Mouse (Mus musculus): Measurements from ENCODE around the gene Fhad1. TPM values are rescaled to one million over a fixed set of nuclear protein-coding genes. Genes with fewer than 3 reads are reported as not detected.
"Not testable (repeated sequence)": the region's sequence is repeated elsewhere in the genome, so short reads cannot be mapped to it uniquely, and the experiment has no call there.

The Fhad1 gene
- polyA plus RNA-seq (2017; shearing (Covaris generic)), result under 1 TPM in 1 of 2 experiments, not detected in 1; 0.85 TPM

GRCm38 (mm10) chr4:142014659-142015608, at the start of gene Fhad1:
TSS of gene Fhad1 (minus strand) at chr4:142015082.
- peak; percentile 76 for ATAC-seq

GRCm38 (mm10) chr4:142063057-142063534, 48.2 kb upstream of the Fhad1 start:
- ATAC-seq, result no peak

- ATAC-seq, result no peak
Observed at GRCm38 (mm10) chr4:142061485-142062240, 46.8 kb upstream of the Fhad1 start.

DNA sequence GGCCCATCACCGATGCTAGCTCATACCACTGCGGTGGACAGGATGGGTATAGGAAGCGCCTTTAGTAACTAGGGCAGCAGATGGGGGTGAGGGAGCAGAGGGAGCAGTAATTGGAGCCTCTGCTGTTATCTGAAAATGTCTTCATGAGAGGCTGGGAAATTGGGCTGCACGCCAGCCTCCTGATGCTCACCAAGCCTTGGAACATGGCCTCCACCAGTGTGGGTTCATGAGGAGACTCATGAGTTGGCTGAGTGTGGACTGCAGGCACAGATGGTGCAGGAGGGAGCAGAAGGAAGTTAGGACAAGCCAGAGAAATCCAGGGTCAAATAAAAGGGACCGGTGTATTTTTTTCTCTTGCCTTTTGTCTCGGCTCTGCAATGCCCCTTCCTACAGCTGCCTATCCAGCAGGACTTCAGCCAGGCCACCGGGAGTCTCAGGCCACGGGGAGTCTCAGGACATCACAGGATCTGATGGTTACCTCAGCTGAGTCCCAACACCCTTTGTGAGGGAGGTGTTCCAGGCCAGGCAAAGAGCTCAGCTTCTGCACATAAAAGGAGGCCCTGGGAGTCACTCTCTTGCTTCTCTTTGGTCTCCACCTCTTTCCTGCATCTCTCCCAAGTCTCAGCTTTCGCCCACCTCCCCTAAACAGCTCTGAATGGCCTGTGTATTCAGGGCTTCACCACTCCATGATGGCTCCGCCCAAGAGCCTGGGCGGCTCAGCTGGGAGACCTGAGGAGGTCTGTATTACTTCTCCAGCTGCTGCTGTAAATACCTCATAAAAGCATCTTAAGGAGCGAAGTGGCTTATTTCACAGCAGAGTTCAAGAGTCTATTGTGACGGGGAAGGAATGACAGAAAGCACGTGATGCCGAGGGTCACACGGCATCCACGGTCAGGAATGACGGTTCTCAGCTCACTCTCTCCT, 45.8 kb upstream of the Fhad1 start:
- no peak for ATAC-seq

- ATAC-seq, result no peak
Observed at GRCm38 (mm10) chr4:142059841-142060193, 44.9 kb upstream of the Fhad1 start.

DNA sequence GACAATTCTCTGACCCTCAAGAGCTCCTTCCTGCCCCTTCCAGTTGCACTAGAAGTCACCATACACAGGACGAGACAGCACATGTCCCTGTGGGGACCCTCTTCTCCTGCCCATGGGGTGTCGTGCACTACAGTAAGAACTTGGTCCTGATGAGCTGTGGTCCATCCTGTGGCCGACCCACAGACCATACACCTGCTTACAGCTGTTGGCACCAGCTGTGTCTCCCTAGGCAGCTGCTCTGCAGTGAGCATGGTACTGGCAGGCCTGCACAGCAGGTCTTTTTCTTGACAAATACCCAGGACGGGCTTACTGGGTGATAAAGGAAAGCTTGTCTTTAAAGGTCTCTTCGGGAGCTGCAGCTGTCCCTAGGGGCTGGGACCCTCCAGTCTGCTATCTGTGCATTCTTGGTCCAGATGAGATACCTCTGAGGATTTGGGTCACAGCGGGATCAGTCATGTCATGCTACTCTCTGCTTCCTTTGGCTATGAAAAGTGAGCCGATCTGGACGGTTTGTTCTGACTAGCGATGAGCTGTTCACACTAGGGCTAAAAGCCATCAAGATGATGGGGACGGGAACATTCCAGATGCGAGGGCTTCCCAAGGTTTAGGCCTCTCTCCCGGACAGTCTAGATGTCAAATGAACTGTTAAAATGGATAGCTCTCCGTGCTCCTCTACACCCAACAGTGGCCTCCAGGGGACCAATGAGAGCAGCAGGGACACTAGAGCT, 44.4 kb upstream of the Fhad1 start:
- ATAC-seq, result no peak

DNA sequence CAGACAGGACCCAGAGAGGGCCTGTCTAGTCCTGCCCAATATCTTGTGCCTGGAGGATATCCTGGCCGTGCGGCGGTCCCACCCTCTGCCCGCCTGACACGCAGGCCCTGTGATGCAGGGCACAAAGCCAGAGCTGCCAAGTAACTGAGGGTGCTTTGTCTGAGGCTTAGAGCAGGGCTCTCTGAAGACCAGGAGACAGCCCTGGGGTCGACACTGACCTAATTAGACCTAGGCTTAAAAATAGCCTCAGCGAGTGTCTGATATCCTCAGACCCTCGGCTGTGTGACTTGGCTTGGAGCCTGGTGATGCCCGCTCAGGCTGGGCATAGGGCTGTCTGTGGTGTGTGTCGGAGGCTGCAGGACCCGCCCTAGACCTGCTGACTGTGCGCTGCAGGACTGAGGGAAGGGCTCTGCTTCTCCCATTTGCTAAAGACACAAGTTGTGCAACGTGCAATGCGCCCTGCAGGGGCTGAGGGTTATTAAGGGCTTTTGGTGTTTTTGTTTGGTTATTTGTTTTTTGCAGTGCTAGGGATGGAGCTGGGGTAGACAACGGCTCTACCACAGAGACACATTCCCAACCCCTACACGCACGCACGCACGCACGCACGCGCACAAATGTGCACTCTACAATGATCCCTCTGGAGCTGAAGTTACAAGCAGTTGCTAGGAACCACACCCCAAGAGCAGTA, 42.8 kb upstream of the Fhad1 start:
- ATAC-seq, result no peak

DNA sequence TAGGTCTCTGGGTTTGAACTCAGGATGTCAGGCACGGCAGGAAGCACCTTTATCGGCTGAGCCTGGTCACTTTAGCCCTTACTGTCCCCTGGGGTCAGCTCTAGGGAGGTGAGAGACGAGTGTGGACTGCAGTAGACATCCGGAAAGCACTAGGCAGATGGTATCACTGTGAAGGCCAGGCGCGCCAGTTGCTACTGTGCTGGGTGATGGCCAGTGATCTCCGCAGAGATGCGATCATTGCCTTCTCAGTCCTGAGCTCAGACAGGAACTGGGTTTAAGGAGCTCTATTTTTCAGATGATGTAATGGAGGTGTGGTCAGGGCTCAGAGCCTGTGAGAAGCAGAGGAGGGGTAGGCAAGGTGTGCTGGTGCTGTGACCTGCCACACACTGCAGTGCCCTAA, 40.7 kb upstream of the Fhad1 start:
- ATAC-seq, result no peak

DNA sequence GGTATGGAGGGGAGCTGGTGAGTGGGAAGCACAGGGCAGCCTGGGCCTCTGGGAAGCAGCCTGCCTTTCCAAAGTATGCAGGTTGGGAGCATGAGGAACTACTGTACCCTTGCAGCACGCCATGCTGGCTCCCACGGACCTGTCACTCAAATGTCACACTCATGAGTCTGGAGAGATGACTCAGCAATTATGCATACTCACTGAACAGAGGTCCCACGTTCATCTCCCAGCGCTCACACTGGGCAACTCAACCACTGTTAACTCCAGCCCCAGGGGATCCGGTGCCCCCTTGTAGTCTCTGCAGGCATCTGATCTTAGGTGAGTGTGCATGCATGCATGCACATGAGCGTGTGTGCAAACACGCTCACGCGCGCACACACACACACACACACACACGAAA, 39.7 kb upstream of the Fhad1 start:
- ATAC-seq, result no peak

DNA sequence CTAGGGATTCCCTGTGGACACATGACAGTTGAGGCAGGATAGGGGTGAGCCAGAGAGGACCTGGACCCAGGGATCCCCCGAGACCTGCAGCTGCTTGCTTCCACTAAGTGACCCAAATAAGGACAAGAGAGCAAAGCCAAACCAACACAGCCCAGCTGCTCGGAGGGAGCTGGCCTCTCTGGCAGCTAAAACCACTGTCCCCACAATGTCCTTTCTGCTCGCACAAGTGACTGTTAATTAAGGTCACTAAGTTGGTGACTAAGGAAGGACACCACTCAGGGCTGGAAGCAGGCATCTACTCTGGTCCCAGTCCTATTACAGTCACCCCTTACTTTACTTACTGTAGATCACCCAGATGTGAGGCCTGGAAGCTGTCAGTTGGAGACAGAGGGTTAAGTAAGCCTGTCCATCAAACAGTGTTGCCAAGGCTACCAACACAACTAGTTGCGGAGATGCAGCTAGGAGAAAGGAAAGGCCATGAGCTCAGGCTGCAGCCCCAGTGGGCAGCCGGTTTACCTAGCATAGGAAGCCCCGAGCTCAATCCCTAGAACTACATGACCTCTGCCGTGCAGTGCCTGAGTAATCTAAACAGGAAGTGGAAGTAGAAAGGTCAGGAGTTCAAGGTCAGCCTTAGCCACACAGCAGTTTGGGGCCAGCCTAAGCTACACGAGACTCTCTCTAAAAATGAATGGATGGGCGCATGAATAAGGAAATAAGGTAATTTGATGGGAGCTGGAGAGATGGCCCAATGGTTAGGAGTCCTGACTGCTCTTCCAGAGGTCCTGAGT, 39.0 kb upstream of the Fhad1 start:
- ATAC-seq, result no peak

GRCm38 (mm10) chr4:142053261-142053660, 38.4 kb upstream of the Fhad1 start:
- ATAC-seq, result no peak

- no peak for ATAC-seq
Observed at GRCm38 (mm10) chr4:142052391-142053132, 37.7 kb upstream of the Fhad1 start.

DNA sequence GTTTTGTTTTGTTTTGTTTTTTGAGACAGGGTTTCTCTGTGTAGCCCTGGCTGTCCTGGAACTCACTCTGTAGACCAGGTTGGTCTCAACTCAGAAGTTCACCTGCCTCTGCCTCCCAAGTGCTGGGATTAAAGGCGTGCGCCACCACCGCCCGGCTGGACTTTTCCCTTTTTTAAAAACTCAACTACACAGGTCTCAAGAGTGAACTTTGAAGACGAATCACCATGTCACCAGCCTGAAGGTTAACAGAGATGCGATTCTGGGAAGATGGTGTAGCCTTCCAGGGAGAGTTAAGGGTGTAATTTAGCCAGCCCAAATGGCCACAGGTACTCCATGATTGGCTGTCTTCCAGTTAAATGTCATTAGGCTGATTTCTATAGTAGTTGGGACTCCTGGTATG, 37.0 kb upstream of the Fhad1 start:
- not testable (repeated sequence) for ATAC-seq

- no peak for ATAC-seq
Observed at GRCm38 (mm10) chr4:142049963-142050362, 35.1 kb upstream of the Fhad1 start.

DNA sequence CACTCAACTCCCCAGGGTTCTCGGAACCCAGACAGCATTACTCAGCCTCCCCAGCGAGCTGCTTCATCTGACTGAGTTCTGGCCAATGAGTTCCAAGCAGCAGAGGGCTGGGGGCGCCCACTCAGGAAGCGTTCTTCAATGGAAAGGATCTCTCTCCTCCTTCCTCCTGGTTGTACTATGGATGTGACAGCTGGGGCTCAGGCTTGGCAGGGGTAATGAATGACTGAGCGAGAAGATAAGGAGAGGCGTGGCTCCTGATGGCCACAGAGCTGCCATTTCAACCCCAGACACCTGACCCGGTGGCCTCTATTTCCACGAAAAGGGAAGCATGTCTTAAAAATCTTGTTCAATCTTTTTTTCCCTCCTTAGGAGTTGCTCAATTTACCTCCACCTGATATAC, 33.5 kb upstream of the Fhad1 start:
- ATAC-seq, result no peak

GRCm38 (mm10) chr4:142047005-142047404, 32.1 kb upstream of the Fhad1 start:
- ATAC-seq, result no peak

GRCm38 (mm10) chr4:142046496-142046895, 31.6 kb upstream of the Fhad1 start:
- ATAC-seq, result no peak

GRCm38 (mm10) chr4:142045595-142046163, 30.8 kb upstream of the Fhad1 start:
- ATAC-seq, result no peak

- ATAC-seq, result no peak
Observed at GRCm38 (mm10) chr4:142044452-142044851, 29.6 kb upstream of the Fhad1 start.
